In the genomic region with DNA sequence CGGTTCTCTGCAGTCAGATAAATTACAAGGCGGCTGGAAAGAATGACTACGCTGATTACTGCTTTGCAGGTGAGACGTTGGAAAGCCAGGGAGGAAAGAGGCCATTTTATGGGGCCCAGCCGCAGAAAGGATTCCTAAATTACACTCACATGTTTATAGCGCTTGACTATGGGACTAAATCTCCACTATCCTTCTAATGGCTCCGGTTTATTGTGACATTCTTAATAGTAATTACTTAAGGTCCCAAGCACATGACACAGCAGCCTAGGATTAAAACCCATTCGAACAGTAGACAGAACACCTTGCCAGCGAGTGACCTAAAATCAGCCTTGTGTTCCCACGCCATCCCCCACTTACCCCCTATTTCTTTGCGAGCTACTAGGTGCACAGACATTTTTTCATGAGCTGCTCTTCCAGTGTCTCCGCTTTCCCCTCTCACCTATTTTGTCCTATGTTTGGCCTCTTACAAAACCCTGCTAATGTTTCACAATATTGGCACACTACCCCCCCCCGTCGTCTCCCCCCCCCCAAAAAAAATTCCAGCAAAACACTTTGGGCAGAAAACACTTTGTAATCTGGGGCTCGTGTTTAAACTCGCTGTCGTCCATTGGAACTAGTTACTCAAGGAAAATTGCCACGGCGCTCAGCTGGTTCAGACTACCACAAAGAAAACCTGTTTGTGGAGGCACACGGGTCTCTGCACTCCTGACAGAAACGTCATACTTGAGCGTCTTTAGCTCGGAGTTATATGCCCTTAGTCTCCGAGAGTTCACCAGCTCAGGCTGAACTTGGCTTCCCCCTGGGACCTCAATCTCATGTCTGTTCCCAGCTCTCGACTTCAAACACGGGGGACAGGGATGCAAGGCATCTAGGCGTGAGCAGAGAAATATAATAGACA, we compare ENCODE assay signal across 8 mouse cellular contexts.
DNase-seq lines count a peak whose midpoint lies in the region; ATAC-seq lines count a peak whose summit lies in the region.

No protein-coding gene starts in this region.

- no peaks in the 10 kb centered on the region for H3K36me3 ChIP-seq in neural tube, embryonic 11.5 days (ENCODE audit: control insufficient read depth, insufficient read depth, low read length)

- H3K4me3 ChIP-seq in neural tube, embryonic 11.5 days (ENCODE audit: low read depth, low read length): no peak overlapping the region

- peak; percentile 9 for DNase-seq in right cerebral cortex, postnatal 14 days
- no peak for DNase-seq in right cerebral cortex, adult 18-20 months
- peak; percentile 8 to 47 for DNase-seq in kidney, postnatal 4 days
- no peak for DNase-seq in neural tube, embryonic 11.5 days (ENCODE audit: low spot score)
- no peak for DNase-seq in left cerebral cortex, adult 8-10 months (ENCODE audit: low spot score in 2 of 2)
- DNase-seq in thymus, postnatal 14 days: no peak
- no peak for DNase-seq in right cerebral cortex, adult 2 months (ENCODE audit: low spot score in 2 of 2)

- H3K9me3 ChIP-seq in neural tube, embryonic 11.5 days (ENCODE audit: control insufficient read depth, low read length): no peaks in the 10 kb centered on the region

- no peaks in the 10 kb centered on the region for H3K27me3 ChIP-seq in neural tube, embryonic 11.5 days (ENCODE audit: control insufficient read depth, insufficient read depth, low read length)

- ATAC-seq in granulocyte monocyte progenitor cell, adult 5-6 weeks (replicated peaks; ENCODE audit: poor library complexity, severe bottlenecking): peak; percentile 12
- ATAC-seq in neural tube, embryonic 11.5 days (ENCODE audit: insufficient read depth, low FRiP score, low TSS enrichment): no peak; the same call in 1 of the 2 replicates

- WGBS in neural tube, embryonic 11.5 days: 32% methylated on average over 27 of the region's 27 CpGs

- no peak overlapping the region for H3K27ac ChIP-seq in neural tube, embryonic 11.5 days (ENCODE audit: low read depth, low read length)

- no peak overlapping the region for H3K9ac ChIP-seq in neural tube, embryonic 11.5 days (ENCODE audit: low read length)

- peak overlapping the region; percentile 25; the same call in 1 of the 2 replicates for H3K4me2 ChIP-seq in neural tube, embryonic 11.5 days (ENCODE audit: low read depth)

- peaks cover 7% of the 10 kb centered on the region; the same call in 1 of the 2 replicates for H3K4me1 ChIP-seq in neural tube, embryonic 11.5 days (ENCODE audit: control insufficient read depth, insufficient read depth, low read length)

Comparison
In these comparisons a context has a peak if more than half of its experiments do, and no peak if none do; other contexts are left out.
1. DNase-seq: peak in right cerebral cortex, postnatal 14 days (single experiment) and kidney, postnatal 4 days (2 of 2); none in right cerebral cortex, adult 18-20 months (single experiment), neural tube, embryonic 11.5 days (single experiment), left cerebral cortex, adult 8-10 months (0 of 2), thymus, postnatal 14 days (single experiment) and right cerebral cortex, adult 2 months (0 of 2).